Mouse (Mus musculus): ENCODE data around the gene Ccdc188. TPM values are rescaled to one million over a fixed set of nuclear protein-coding genes. Genes with fewer than 3 reads are reported as not detected.
"Not testable (repeated sequence)": the region's sequence is repeated elsewhere in the genome, so short reads cannot be mapped to it uniquely, and the experiment has no call there.

Ccdc188 gene
- polyA plus RNA-seq, 1 experiment from 2014 or later, result not detected

DNA sequence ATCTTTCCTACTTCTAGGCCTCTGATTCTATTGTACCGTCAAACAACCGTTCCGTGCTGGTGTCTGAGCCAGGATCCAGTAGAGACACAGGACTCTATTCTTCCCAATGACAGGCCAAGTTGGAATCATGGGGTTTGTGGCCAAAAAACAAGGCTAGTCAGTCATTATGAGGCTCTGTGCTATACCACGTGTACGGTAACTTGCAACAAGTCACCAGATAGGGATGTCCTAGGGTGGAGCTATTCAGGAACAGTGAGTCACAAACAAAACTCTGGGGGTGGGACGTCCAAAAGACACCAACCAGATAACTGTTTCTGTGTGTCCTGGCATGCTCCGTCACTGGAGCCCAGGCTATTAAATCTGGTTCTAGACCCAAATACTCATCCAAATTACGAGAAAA lies 34.9 kb upstream of the Ccdc188 start:
- H3K9me3 ChIP-seq (ENCODE audit: low read length), result no peaks in the 10 kb centered on the region
- no peak overlapping the region for H3K4me3 ChIP-seq (ENCODE audit: low read length)
- no peaks in the 10 kb centered on the region for H3K36me3 ChIP-seq (ENCODE audit: insufficient read depth, low read length)
- ATAC-seq (ENCODE audit: low FRiP score, low TSS enrichment), result no peak
- 91% methylated on average over 8 of the region's 8 CpGs for WGBS
- H3K9ac ChIP-seq (replicated peaks; ENCODE audit: low read length), result no peak overlapping the region
- H3K27ac ChIP-seq (ENCODE audit: low read length), result no peak overlapping the region
- H3K4me2 ChIP-seq (replicated peaks; ENCODE audit: low read depth, low read length), result no peak overlapping the region
- H3K4me1 ChIP-seq (ENCODE audit: insufficient read depth, low read length), result peaks cover 33% of the 10 kb centered on the region
- H3K27me3 ChIP-seq (ENCODE audit: insufficient read depth, low read length), result peaks cover 10% of the 10 kb centered on the region; the same call in 1 of the 2 replicates

DNA sequence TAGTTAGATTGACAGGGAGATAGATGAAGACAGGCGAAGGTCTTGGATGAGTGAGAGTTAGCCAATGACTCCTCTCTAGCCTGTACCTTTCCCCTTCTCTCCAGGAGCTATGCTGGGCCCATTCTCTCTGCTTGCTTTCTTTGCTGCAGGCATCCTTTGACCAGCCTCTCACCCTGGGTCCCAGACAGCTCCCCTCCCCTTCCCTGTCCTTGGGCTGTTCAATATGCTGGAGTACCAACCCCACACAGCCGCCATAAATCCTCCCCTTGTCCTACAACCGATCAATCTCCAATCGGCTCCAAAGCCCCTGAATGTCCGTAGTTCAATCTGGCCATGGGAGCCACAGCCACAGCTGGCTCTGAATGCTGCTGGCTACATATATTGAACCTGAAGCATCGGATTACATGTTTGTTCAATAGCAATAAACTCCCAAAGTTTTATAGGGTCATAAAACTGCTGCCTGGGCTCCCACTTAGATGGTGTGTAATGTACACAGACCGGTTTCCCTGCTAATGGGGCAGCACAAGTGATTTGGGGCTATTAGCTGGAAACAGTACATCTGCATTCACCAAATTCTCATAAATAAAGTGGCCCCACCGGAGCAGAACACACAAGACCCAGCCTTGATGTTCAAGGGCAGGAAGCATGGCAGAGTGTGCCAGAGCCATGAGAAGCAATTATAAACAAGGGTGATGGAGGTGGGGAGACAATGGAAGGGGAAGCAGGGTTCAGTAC lies 31.8 kb upstream of the Ccdc188 start:
- H3K4me3 ChIP-seq (ENCODE audit: low read length), result no peak overlapping the region
- H3K4me2 ChIP-seq (replicated peaks; ENCODE audit: low read depth, low read length), result 0 out of 2 replicates have a peak overlapping the region, but pooled peaks have one; percentile 3
- WGBS, result 9% methylated on average over 8 of the region's 8 CpGs
- H3K36me3 ChIP-seq (ENCODE audit: insufficient read depth, low read length), result no peaks in the 10 kb centered on the region
- H3K27me3 ChIP-seq (ENCODE audit: insufficient read depth, low read length), result peaks cover 8% of the 10 kb centered on the region; the same call in 1 of the 2 replicates
- H3K27ac ChIP-seq (ENCODE audit: low read length), result 0 out of 2 replicates have a peak overlapping the region, but pooled peaks have one; percentile 11
- ATAC-seq (ENCODE audit: low FRiP score, low TSS enrichment), result peak; percentile 78
- no peak overlapping the region for H3K9ac ChIP-seq (replicated peaks; ENCODE audit: low read length)
- H3K4me1 ChIP-seq (ENCODE audit: insufficient read depth, low read length), result peaks cover 31% of the 10 kb centered on the region
- 0 out of 2 replicates have a peak, but pooled peaks cover 5% of the 10 kb centered on the region for H3K9me3 ChIP-seq (ENCODE audit: low read length)

DNA sequence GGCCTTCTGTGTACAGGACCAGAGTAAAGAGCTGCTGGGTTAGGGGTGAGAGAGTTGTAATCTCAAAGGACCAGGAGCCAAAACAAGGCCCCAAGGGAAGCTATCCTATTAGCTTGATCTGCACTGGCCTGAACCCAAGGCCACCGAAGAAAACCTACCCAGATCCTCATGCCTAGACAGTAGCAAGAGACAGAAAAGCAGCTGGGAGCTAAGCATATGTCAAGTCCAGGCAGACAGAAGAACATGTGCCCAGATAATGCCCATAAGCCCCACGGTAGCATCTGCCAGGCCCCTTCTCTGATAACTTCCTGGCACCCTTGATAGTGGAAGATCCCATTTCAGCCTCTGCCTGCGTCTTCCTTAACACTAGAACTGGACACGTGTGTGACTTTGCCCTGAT lies 30.9 kb upstream of the Ccdc188 start:
- H3K4me1 ChIP-seq (ENCODE audit: insufficient read depth, low read length), result peaks cover 22% of the 10 kb centered on the region
- no peaks in the 10 kb centered on the region for H3K36me3 ChIP-seq (ENCODE audit: insufficient read depth, low read length)
- H3K27me3 ChIP-seq (ENCODE audit: insufficient read depth, low read length), result peaks cover 5% of the 10 kb centered on the region; the same call in 1 of the 2 replicates
- H3K4me3 ChIP-seq (ENCODE audit: low read length), result no peak overlapping the region
- WGBS, result 53% methylated on average over 4 of the region's 4 CpGs
- H3K4me2 ChIP-seq (replicated peaks; ENCODE audit: low read depth, low read length), result no peak overlapping the region
- H3K9me3 ChIP-seq (ENCODE audit: low read length), result 0 out of 2 replicates have a peak, but pooled peaks cover 5% of the 10 kb centered on the region
- H3K27ac ChIP-seq (ENCODE audit: low read length), result 0 out of 2 replicates have a peak overlapping the region, but pooled peaks have one; percentile 11
- no peak overlapping the region for H3K9ac ChIP-seq (replicated peaks; ENCODE audit: low read length)
- ATAC-seq (ENCODE audit: low FRiP score, low TSS enrichment), result no peak

DNA sequence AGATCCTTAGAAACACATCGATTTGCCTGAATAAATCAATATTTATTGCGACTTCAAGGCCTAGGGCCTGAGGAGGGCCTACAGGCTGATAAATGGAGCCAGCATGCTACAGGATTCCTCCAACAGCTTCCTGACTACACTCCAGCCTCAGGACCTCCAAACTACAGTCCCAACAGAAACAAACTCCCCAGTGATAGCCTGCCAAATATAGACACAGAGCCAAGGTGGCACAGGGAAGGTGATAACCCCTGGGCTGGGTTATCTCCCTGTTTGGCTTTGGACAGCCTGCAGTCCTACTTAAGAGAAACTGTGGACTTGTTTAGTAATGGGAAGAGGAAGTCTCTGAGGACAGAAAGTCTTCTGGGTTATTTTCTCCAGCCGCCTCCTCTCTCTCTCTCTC lies 30.5 kb upstream of the Ccdc188 start:
- Histone ChIP-seq H3K4me1 (ENCODE audit: insufficient read depth, low read length) (peaks cover 19% of the 10 kb centered on the region), H3K27ac (ENCODE audit: low read length) (no peak overlapping the region), H3K9me3 (ENCODE audit: low read length) (0 out of 2 replicates have a peak, but pooled peaks cover 5% of the 10 kb centered on the region), H3K4me3 (ENCODE audit: low read length) (no peak overlapping the region), H3K27me3 (ENCODE audit: insufficient read depth, low read length) (0 out of 2 replicates have a peak, but pooled peaks cover 3% of the 10 kb centered on the region), H3K4me2 (replicated peaks; ENCODE audit: low read depth, low read length) (no peak overlapping the region), H3K9ac (replicated peaks; ENCODE audit: low read length) (no peak overlapping the region), H3K36me3 (ENCODE audit: insufficient read depth, low read length) (no peaks in the 10 kb centered on the region)
- no peak for ATAC-seq (ENCODE audit: low FRiP score, low TSS enrichment)
- 77% methylated on average over 3 of the region's 3 CpGs for WGBS

DNA sequence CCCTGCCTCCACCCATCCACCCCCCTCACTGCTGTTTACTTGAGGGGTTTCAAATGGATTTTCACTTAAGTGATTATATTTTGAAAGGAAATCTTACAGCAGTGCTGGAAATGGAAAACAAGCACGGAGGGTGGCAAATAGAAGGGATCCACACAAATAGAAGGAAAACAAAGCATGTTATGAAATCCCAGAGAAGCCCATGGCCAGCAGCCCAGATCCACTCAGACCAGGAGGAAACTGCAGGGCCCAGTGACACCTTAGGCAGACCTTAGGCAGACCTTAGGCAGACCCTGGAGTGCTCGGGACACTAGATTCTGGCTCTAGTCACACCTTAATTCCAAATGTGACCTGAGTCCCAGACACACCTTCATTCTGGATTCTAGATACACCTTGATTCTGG lies 26.7 kb upstream of the Ccdc188 start:
- Histone ChIP-seq H3K27ac (ENCODE audit: low read length) (no peak overlapping the region), H3K9me3 (ENCODE audit: low read length) (0 out of 2 replicates have a peak, but pooled peaks cover 5% of the 10 kb centered on the region), H3K36me3 (ENCODE audit: insufficient read depth, low read length) (no peaks in the 10 kb centered on the region), H3K4me2 (replicated peaks; ENCODE audit: low read depth, low read length) (no peak overlapping the region), H3K4me1 (ENCODE audit: insufficient read depth, low read length) (peaks cover 27% of the 10 kb centered on the region), H3K4me3 (ENCODE audit: low read length) (no peak overlapping the region), H3K27me3 (ENCODE audit: insufficient read depth, low read length) (no peaks in the 10 kb centered on the region), H3K9ac (replicated peaks; ENCODE audit: low read length) (no peak overlapping the region)
- no peak for ATAC-seq (ENCODE audit: low FRiP score, low TSS enrichment)
- WGBS, result 66% methylated on average over 2 of the region's 2 CpGs

DNA sequence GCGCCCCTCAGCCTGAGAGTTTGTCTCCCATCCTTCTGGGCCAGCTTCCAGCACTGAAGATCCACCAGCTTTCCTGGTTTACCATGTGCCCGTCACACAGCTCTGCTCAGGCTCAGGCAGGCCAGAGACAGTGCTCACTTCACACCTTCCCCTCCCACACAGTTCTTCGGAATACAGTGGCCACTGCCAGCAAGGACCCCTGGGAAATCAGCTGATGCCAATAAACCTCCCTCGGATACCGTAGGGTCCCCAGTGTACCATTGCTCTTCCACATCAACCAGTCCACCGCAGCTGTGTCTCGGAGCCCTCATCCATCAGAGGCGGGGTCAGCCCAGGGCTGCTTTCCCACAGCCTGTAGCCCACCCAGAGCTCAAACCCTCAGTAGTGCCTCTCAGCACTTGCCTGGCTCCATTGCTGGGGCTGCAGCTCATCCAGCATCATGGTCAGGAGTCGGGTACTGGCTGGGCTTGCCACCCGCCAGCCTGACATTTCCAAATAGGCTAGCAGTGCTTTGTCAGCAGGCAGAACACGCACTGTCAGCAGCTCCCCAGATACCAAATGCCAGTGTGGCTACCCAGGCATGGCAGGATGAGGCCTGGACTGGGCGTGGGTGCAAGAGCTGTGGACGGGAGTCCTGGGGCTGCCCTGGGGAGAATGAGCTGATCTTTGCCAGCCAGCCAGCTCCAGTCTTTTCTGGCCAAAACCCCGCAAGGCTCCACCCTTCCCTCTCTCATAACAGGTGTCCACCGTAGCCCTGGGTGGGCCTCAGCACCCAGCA lies 23.3 kb upstream of the Ccdc188 start:
- peaks cover 26% of the 10 kb centered on the region for H3K4me1 ChIP-seq (ENCODE audit: insufficient read depth, low read length)
- 0 out of 2 replicates have a peak overlapping the region, but pooled peaks have one; percentile 11 for H3K9ac ChIP-seq (replicated peaks; ENCODE audit: low read length)
- WGBS, result 45% methylated on average over 15 of the region's 15 CpGs

DNA sequence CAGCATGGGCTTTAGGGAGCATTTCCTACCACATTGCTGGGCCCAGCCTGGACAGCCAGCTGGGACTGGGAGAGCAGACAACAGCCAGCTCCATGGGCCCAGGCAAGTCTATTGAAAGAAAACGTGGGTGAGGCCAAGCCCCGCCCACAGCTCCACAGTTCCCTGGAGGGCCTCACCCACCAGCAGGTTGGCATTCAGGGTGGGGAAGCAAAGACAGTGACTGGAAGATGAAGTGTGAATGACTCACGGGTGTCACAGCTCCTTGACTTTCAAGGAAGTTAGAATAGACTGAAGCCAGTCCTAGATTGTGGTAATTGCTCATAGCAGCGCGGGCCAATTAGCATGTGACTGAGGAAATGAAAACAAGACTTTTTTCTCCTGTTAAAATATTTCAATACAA lies 22.6 kb upstream of the Ccdc188 start:
- Histone ChIP-seq H3K4me1 (ENCODE audit: insufficient read depth, low read length) (peaks cover 26% of the 10 kb centered on the region), H3K4me2 (replicated peaks; ENCODE audit: low read depth, low read length) (no peak overlapping the region), H3K36me3 (ENCODE audit: insufficient read depth, low read length) (no peaks in the 10 kb centered on the region), H3K27me3 (ENCODE audit: insufficient read depth, low read length) (0 out of 2 replicates have a peak, but pooled peaks cover 3% of the 10 kb centered on the region), H3K27ac (ENCODE audit: low read length) (peak overlapping the region; percentile 65), H3K9me3 (ENCODE audit: low read length) (no peaks in the 10 kb centered on the region), H3K4me3 (ENCODE audit: low read length) (no peak overlapping the region), H3K9ac (replicated peaks; ENCODE audit: low read length) (no peak overlapping the region)
- 38% methylated on average over 5 of the region's 5 CpGs for WGBS
- ATAC-seq (ENCODE audit: low FRiP score, low TSS enrichment), result peak; percentile 37

More for the DNA sequence above, 23.3 kb upstream of the Ccdc188 start:
- H3K36me3 ChIP-seq (ENCODE audit: insufficient read depth, low read length), result no peaks in the 10 kb centered on the region
- H3K4me3 ChIP-seq (ENCODE audit: low read length), result no peak overlapping the region
- no peaks in the 10 kb centered on the region for H3K9me3 ChIP-seq (ENCODE audit: low read length)
- H3K4me2 ChIP-seq (replicated peaks; ENCODE audit: low read depth, low read length), result no peak overlapping the region
- H3K27me3 ChIP-seq (ENCODE audit: insufficient read depth, low read length), result 0 out of 2 replicates have a peak, but pooled peaks cover 3% of the 10 kb centered on the region
- ATAC-seq (ENCODE audit: low FRiP score, low TSS enrichment), result peak; percentile 66; the same call in 1 of the 2 replicates
- H3K27ac ChIP-seq (ENCODE audit: low read length), result peak overlapping the region; percentile 65

DNA sequence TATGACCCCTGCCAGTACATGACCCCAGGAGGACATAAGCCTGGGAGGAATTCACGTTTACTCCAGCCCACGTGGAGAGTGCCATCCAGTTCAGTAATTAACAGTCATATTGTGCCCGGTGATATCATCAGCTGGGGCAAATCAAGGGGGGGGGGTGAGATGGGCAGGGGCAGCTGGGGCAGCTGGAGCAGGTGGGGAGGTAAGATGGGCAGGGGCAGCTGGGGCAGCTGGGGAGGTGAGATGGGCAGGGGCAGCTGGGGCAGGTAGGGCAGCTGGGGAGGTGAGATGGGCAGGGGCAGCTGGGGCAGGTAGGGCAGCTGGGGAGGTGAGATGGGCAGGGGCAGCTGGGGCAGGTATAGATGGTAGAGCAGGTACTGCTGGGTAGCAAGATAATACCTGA lies 22.1 kb upstream of the Ccdc188 start:
- 30% methylated on average over 3 of the region's 3 CpGs for WGBS
- not testable (repeated sequence) for H3K9me3 ChIP-seq (ENCODE audit: low read length); H3K9ac ChIP-seq (replicated peaks; ENCODE audit: low read length); H3K4me2 ChIP-seq (replicated peaks; ENCODE audit: low read depth, low read length); ATAC-seq (ENCODE audit: low FRiP score, low TSS enrichment); H3K27ac ChIP-seq (ENCODE audit: low read length); H3K36me3 ChIP-seq (ENCODE audit: insufficient read depth, low read length); H3K27me3 ChIP-seq (ENCODE audit: insufficient read depth, low read length); H3K4me3 ChIP-seq (ENCODE audit: low read length)
- peaks cover 26% of the 10 kb centered on the region for H3K4me1 ChIP-seq (ENCODE audit: insufficient read depth, low read length)

DNA sequence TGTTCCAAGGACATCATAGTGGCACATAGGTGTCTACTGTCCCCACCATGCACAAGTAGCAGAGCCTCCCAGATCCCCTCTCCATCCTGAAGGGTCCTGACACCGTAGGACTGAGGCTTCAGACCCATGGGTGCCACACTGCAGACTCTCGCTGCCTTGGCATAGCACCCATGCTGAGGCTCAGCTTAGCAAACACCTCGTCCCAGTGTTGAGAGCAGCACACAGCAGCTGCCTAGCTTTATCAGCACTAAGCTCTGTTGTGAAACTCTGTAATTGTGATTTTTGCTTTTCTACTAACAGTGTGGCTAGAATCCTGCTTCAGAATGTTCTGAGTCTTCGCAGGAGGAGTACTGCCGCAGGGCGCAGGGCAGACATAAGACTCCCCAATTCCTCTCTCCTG lies 19.8 kb upstream of the Ccdc188 start:
- H3K36me3 ChIP-seq (ENCODE audit: insufficient read depth, low read length), result no peaks in the 10 kb centered on the region
- no peak overlapping the region for H3K4me2 ChIP-seq (replicated peaks; ENCODE audit: low read depth, low read length)
- no peak overlapping the region for H3K9ac ChIP-seq (replicated peaks; ENCODE audit: low read length)
- no peak for ATAC-seq (ENCODE audit: low FRiP score, low TSS enrichment)
- H3K27ac ChIP-seq (ENCODE audit: low read length), result no peak overlapping the region
- no peaks in the 10 kb centered on the region for H3K9me3 ChIP-seq (ENCODE audit: low read length)
- 0 out of 2 replicates have a peak, but pooled peaks cover 6% of the 10 kb centered on the region for H3K27me3 ChIP-seq (ENCODE audit: insufficient read depth, low read length)
- peaks cover 26% of the 10 kb centered on the region for H3K4me1 ChIP-seq (ENCODE audit: insufficient read depth, low read length)
- H3K4me3 ChIP-seq (ENCODE audit: low read length), result no peak overlapping the region
- WGBS, result 89% methylated on average over 6 of the region's 6 CpGs
